ENCODE assay signal across 13 mouse cellular contexts in genomic region chr2:92672106-92672505, GRCm38 (mm10).
DNase-seq lines count a peak whose midpoint lies in the region; TF ChIP-seq lines count a peak whose summit lies in the region.
"Had no signal": no experiment of that assay in that cellular context is flagged by ENCODE, and none has a peak within 500 bp of the region (broad histone marks: within the 10 kb centered on the region; RNA-seq: fewer than 3 reads in every experiment).

No protein-coding gene starts in this region.

- no peak overlapping the region for H3K4me3 ChIP-seq in layer of hippocampus, adult 2 months
- H3K4me3 ChIP-seq: embryonic facial prominence, embryonic 10.5 days; forebrain, embryonic 13.5 days; heart, adult 2 months; heart, embryonic 15.5 days had no signal

- peak overlapping the region; percentile 92 for H3K27ac ChIP-seq in layer of hippocampus, adult 2 months
- H3K27ac ChIP-seq: embryonic facial prominence, embryonic 10.5 days; forebrain, embryonic 13.5 days; heart, adult 2 months; heart, embryonic 15.5 days; hindbrain, embryonic 14.5 days had no signal

- DNase-seq in layer of hippocampus, adult 2 months (ENCODE audit: low spot score in 2 of 2), result peak in 1 of 2 experiments; percentile 65
- no peak for DNase-seq in layer of hippocampus, postnatal 36 days
- DNase-seq in left cerebral cortex, postnatal 14 days (ENCODE audit: low spot score in 2 of 2), result peak; percentile 62 to 69
- no peak for DNase-seq in left cerebral cortex, postnatal 4 days
- peak; percentile 88 for DNase-seq in brain, adult 2 months (ENCODE audit: low read depth, low spot score)
- DNase-seq in left cerebral cortex, postnatal 25 days (ENCODE audit: low spot score in 2 of 2), result peak; percentile 51 to 93
- DNase-seq in heart, adult 18-20 months, result no peak
- DNase-seq in lung, postnatal 10 days, result no peak

- no peak for TF ChIP-seq CTCF in layer of hippocampus, adult 2 months (conservative IDR thresholded peaks at IDR 0.05)

- intact Hi-C loops in left cerebral cortex, postnatal 14 days (cut with DNase I), result loop anchor here (5.0 kb wide), 2 partner anchors 70 to 140 kb away; no protein-coding TSS in a partner anchor
- intact Hi-C loops in left cerebral cortex, postnatal 4 days (cut with DNase I), result no loop called here
- intact Hi-C loops in left cerebral cortex, postnatal 25 days (cut with DNase I), result loop anchor here (1.0 to 5.0 kb wide), 5 partner anchors 20 to 180 kb away; no protein-coding TSS in a partner anchor

Comparison
In these comparisons a context has a peak if more than half of its experiments do, and no peak if none do; other contexts are left out.
1. DNase-seq: peak in left cerebral cortex, postnatal 14 days (2 of 2), brain, adult 2 months (single experiment) and left cerebral cortex, postnatal 25 days (2 of 2); none in layer of hippocampus, postnatal 36 days (0 of 2), left cerebral cortex, postnatal 4 days (single experiment), heart, adult 18-20 months (0 of 2) and lung, postnatal 10 days (single experiment).